Mouse (Mus musculus) midbrain, postnatal 0 days (tissue): ENCODE results near the gene Smyd2. TPM values are rescaled to one million over a fixed set of nuclear protein-coding genes. Genes with fewer than 3 reads are reported as not detected.

ENCODE experiments used
- ATAC-seq: fragments of 200-750 bp; cut with Nextera tagmentation; 2 replicates; pipeline ENCODE4 v1.8.0; 2017; ENCODE audit warnings: moderate number of reproducible peaks, mild to moderate bottlenecking, moderate TSS enrichment, moderate library complexity; ENCODE audit not compliant: low FRiP score
- DNase-seq: peaks from one replicate; pipeline ENCODE4 v3.0.0-alpha.2; 2015; ENCODE audit warnings: low spot score
- H3K27ac ChIP-seq: fragments of 300-500 bp; sonication (generic); 2 replicates; pipeline ENCODE4 v1.5.1; 2014; ENCODE audit warnings: low read depth, mild to moderate bottlenecking, low read length, mixed read lengths
- H3K27me3 ChIP-seq: fragments of 300-500 bp; sonication (generic); 2 replicates; pipeline ENCODE4 v1.6.1; 2014; ENCODE audit warnings: low read length, control low read depth, mixed read lengths; ENCODE audit not compliant: insufficient read depth
- H3K36me3 ChIP-seq: fragments of 300-500 bp; sonication (generic); 2 replicates; pipeline ENCODE4 v1.6.1; 2014; ENCODE audit warnings: low read length, control low read depth, mixed read lengths; ENCODE audit not compliant: insufficient read depth
- H3K4me1 ChIP-seq: fragments of 300-500 bp; sonication (generic); 2 replicates; pipeline ENCODE4 v1.6.1; 2014; ENCODE audit warnings: mild to moderate bottlenecking, control low read depth, antibody characterized with exemption, low read length, mixed read lengths; ENCODE audit not compliant: insufficient read depth
- H3K4me2 ChIP-seq: fragments of 300-500 bp; sonication (generic); 2 replicates; pipeline ENCODE4 v1.6.1; 2014; ENCODE audit warnings: low read depth, mild to moderate bottlenecking, low read length, mixed read lengths; ENCODE audit not compliant: poor library complexity, severe bottlenecking
- H3K4me3 ChIP-seq: fragments of 300-500 bp; sonication (generic); 2 replicates; pipeline ENCODE4 v1.5.1; 2014; ENCODE audit warnings: low read depth, mild to moderate bottlenecking, low read length, moderate library complexity
- H3K9ac ChIP-seq: fragments of 300-500 bp; sonication (generic); replicated peaks from 2 replicates; pipeline ENCODE4 v1.6.1; 2014; ENCODE audit warnings: mild to moderate bottlenecking, low read length, moderate library complexity, mixed read lengths; ENCODE audit not compliant: poor library complexity, severe bottlenecking
- H3K9me3 ChIP-seq: fragments of 300-500 bp; sonication (generic); 2 replicates; pipeline ENCODE4 v1.6.1; 2016; ENCODE audit warnings: low read length, control low read depth
- CTCF ChIP-seq: IDR thresholded peaks from 2 replicates; pipeline ENCODE4 v1.5.1; 2016; ENCODE audit warnings: antibody characterized with exemption, mild to moderate bottlenecking
- WGBS: fragments of 180-500 bp; shearing (Covaris S2); extraction: QIAGEN DNeasy Blood & Tissue Kit; methylation state at CpG from one replicate; pipeline ENCODE4 v1.1.7; 2014; 5-methylcytosine and 5-hydroxymethylcytosine counted together
- polyA plus RNA-seq: library from polyadenylated mRNA; unstranded; fragments of >200 nt; fragmentation: Nextera tagmentation; extraction: Ambion mirVana; gene quantifications from 2 replicates; pipeline ENCODE4 v1.2.1, GENCODE M21; 2015
- total RNA-seq: library from RNA; depleted of rRNA; stranded (reverse); fragments of >200 nt; gene quantifications from 2 replicates; pipeline ENCODE4 v1.2.3, GENCODE M21; 2014

The Smyd2 gene
- total and polyA plus RNA-seq, 2 experiments from 2014 or later, result 66.3 to 88.7 TPM

GRCm38 (mm10) chr1:189875439-189875861 is 46.7 kb downstream of the Smyd2 start:
- Histone ChIP-seq H3K4me1 (no peaks in the 10 kb centered on the region), H3K4me3 (no peak overlapping the region), H3K9me3 (no peaks in the 10 kb centered on the region), H3K9ac (no peak overlapping the region), H3K27me3 (no peaks in the 10 kb centered on the region), H3K4me2 (no peak overlapping the region), H3K36me3 (no peaks in the 10 kb centered on the region), H3K27ac (no peak overlapping the region)
- 41% methylated on average over 6 of the region's 6 CpGs for WGBS
- DNase-seq, result no peak
- no peak for ATAC-seq
- TF ChIP-seq CTCF, result no peak

GRCm38 (mm10) chr1:189873591-189873990 is 48.6 kb downstream of the Smyd2 start:
- H3K4me3 ChIP-seq, result no peak overlapping the region
- no peaks in the 10 kb centered on the region for H3K27me3 ChIP-seq
- WGBS, result 88% methylated on average over 8 of the region's 8 CpGs
- no peak for ATAC-seq
- no peak overlapping the region for H3K4me2 ChIP-seq
- no peak overlapping the region for H3K27ac ChIP-seq
- H3K4me1 ChIP-seq, result no peaks in the 10 kb centered on the region
- no peak for DNase-seq
- no peaks in the 10 kb centered on the region for H3K36me3 ChIP-seq
- H3K9ac ChIP-seq, result no peak overlapping the region
- H3K9me3 ChIP-seq, result no peaks in the 10 kb centered on the region
- TF ChIP-seq CTCF, result no peak

GRCm38 (mm10) chr1:189872050-189872449 is 50.1 kb downstream of the Smyd2 start:
- H3K4me2 ChIP-seq, result no peak overlapping the region
- DNase-seq, result no peak
- 60% methylated on average over 4 of the region's 4 CpGs for WGBS

GRCm38 (mm10) chr1:189871625-189872024 is 50.5 kb downstream of the Smyd2 start:
- Histone ChIP-seq H3K27ac (no peak overlapping the region), H3K4me3 (no peak overlapping the region), H3K9ac (no peak overlapping the region), H3K36me3 (no peaks in the 10 kb centered on the region), H3K27me3 (no peaks in the 10 kb centered on the region), H3K9me3 (no peaks in the 10 kb centered on the region), H3K4me1 (no peaks in the 10 kb centered on the region), H3K4me2 (no peak overlapping the region)
- no peak for TF ChIP-seq CTCF
- 83% methylated on average over 8 of the region's 8 CpGs for WGBS
- DNase-seq (no peak), ATAC-seq (no peak)

More at GRCm38 (mm10) chr1:189872050-189872449, 50.1 kb downstream of the Smyd2 start:
- H3K9me3 ChIP-seq, result no peaks in the 10 kb centered on the region
- no peaks in the 10 kb centered on the region for H3K27me3 ChIP-seq
- no peak overlapping the region for H3K4me3 ChIP-seq
- no peak for TF ChIP-seq CTCF
- H3K36me3 ChIP-seq, result no peaks in the 10 kb centered on the region
- H3K27ac ChIP-seq, result no peak overlapping the region
- no peak for ATAC-seq
- H3K4me1 ChIP-seq, result no peaks in the 10 kb centered on the region
- H3K9ac ChIP-seq, result no peak overlapping the region

DNA sequence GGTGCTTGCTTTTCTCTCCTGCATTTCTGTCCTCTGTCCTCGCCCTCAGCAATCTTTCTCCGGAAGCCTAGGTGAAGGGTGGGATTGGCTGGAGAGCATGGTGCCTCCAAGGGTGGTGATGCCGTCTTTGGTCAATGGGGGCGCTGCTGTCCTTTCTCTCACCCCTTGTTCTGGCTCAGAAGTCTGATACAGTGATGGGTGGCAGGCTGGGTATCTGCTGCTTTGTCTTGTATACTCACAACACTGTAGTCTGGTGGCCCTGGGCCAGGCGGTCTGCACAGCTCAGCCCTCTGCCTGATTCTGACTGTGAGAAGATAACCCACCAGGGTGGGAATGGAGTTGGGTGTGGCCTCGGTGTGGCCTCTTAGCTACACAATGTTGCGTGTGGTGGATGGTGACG is 51.6 kb downstream of the Smyd2 start:
- H3K27me3 ChIP-seq, result no peaks in the 10 kb centered on the region
- no peaks in the 10 kb centered on the region for H3K36me3 ChIP-seq
- no peak overlapping the region for H3K4me3 ChIP-seq
- H3K4me1 ChIP-seq, result no peaks in the 10 kb centered on the region
- 83% methylated on average over 8 of the region's 8 CpGs for WGBS
- no peak for DNase-seq
- no peak for ATAC-seq
- H3K4me2 ChIP-seq, result no peak overlapping the region
- peak; percentile 38 for TF ChIP-seq CTCF
- H3K9ac ChIP-seq, result no peak overlapping the region
- H3K9me3 ChIP-seq, result no peaks in the 10 kb centered on the region
- no peak overlapping the region for H3K27ac ChIP-seq

GRCm38 (mm10) chr1:189869651-189870270 is 52.4 kb downstream of the Smyd2 start:
- Histone ChIP-seq H3K27ac (no peak overlapping the region), H3K4me1 (no peaks in the 10 kb centered on the region), H3K36me3 (no peaks in the 10 kb centered on the region), H3K9ac (no peak overlapping the region), H3K9me3 (no peaks in the 10 kb centered on the region), H3K27me3 (no peaks in the 10 kb centered on the region), H3K4me2 (no peak overlapping the region), H3K4me3 (no peak overlapping the region)
- 93% methylated on average over 18 of the region's 18 CpGs for WGBS
- ATAC-seq, result no peak
- DNase-seq, result no peak
- TF ChIP-seq CTCF, result peak; percentile 34
